Mouse (Mus musculus) MEL (cell line): ENCODE measurements around the gene Tmem164. TPM values are rescaled to one million over a fixed set of nuclear protein-coding genes. Genes with fewer than 3 reads are reported as not detected.

ENCODE experiments used
- DNase-seq: peaks from one replicate; pipeline ENCODE4 v3.0.0; 2011; ENCODE audit warnings: low read depth, low spot score
- H3K27ac ChIP-seq: 2 replicates; pipeline ENCODE4 v1.5.1; 2012; ENCODE audit warnings: low read depth, mild to moderate bottlenecking, control low read depth, low read length, moderate library complexity; ENCODE audit not compliant: control insufficient read depth
- H3K27me3 ChIP-seq, 2 experiments: fragments of 150-350 bp in 1 of 2; sonication (generic) in 1 of 2; 2 replicates each; pipeline ENCODE4 v1.6.1; 2012; ENCODE audit warnings: low read length in 2 of 2, mild to moderate bottlenecking in 2 of 2, improper control_type of control experiment in 1 of 2, moderate library complexity in 1 of 2; ENCODE audit not compliant: insufficient read depth in 2 of 2, control insufficient read depth in 1 of 2
- H3K36me3 ChIP-seq, 2 experiments: 2 replicates each; pipeline ENCODE4 v1.6.1; 2012 to 2014; ENCODE audit warnings: low read length in 2 of 2, improper control_type of control experiment in 1 of 2, inconsistent platforms in 1 of 2, mild to moderate bottlenecking in 1 of 2; ENCODE audit not compliant: insufficient read depth in 2 of 2, control insufficient read depth in 1 of 2
- H3K4me1 ChIP-seq, 2 experiments: fragments of 150-350 bp in 1 of 2; sonication (generic) in 1 of 2; 2 replicates each; pipeline ENCODE4 v1.6.1; 2012; ENCODE audit warnings: low read length in 2 of 2, improper control_type of control experiment in 1 of 2, mild to moderate bottlenecking in 1 of 2; ENCODE audit not compliant: insufficient read depth in 2 of 2, control insufficient read depth in 1 of 2
- H3K4me3 ChIP-seq, 2 experiments: fragments of 150-350 bp in 1 of 2; sonication (generic) in 1 of 2; 2 replicates each; pipeline ENCODE4 v1.5.1; 2012; ENCODE audit warnings: low read depth in 2 of 2, low read length in 2 of 2, mild to moderate bottlenecking in 2 of 2, moderate library complexity in 2 of 2, control low read depth in 1 of 2, improper control_type of control experiment in 1 of 2; ENCODE audit not compliant: control insufficient read depth in 1 of 2, insufficient read depth in 1 of 2
- H3K79me2 ChIP-seq: 2 replicates; pipeline ENCODE4 v1.6.1; 2012; ENCODE audit warnings: mild to moderate bottlenecking, low read length, moderate library complexity; ENCODE audit not compliant: control insufficient read depth, poor library complexity, insufficient read depth
- H3K9ac ChIP-seq: 2 replicates; pipeline ENCODE4 v1.6.1; 2012; ENCODE audit warnings: low read depth, mild to moderate bottlenecking, control low read depth, low read length, moderate library complexity; ENCODE audit not compliant: control insufficient read depth, poor library complexity, severe bottlenecking
- H3K9me3 ChIP-seq: fragments of 150-350 bp; sonication (generic); replicated peaks from 2 replicates; pipeline ENCODE4 v1.6.1; 2012; ENCODE audit warnings: mild to moderate bottlenecking, low read length, improper control_type of control experiment, moderate library complexity; ENCODE audit not compliant: insufficient read depth
- BHLHE40 ChIP-seq: IDR thresholded peaks from 2 replicates; pipeline ENCODE4 v1.6.1; 2012; ENCODE audit warnings: low read depth, mild to moderate bottlenecking, inconsistent platforms, low read length, improper control_type of control experiment, borderline replicate concordance
- CHD1 ChIP-seq: IDR thresholded peaks from 2 replicates; pipeline ENCODE4 v1.6.1; 2012; ENCODE audit warnings: low read depth, mild to moderate bottlenecking, inconsistent platforms, low read length, improper control_type of control experiment
- CHD2 ChIP-seq: IDR thresholded peaks from 2 replicates; pipeline ENCODE4 v1.6.1; 2011; ENCODE audit warnings: low read length, improper control_type of control experiment
- EP300 ChIP-seq, 2 experiments: IDR thresholded peaks; 2 replicates each; pipeline ENCODE4 v1.6.1; 2011; ENCODE audit warnings: improper control_type of control experiment in 2 of 2, low read length in 2 of 2, low read depth in 1 of 2, mild to moderate bottlenecking in 1 of 2
- GATA1 ChIP-seq: IDR thresholded peaks from 2 replicates; pipeline ENCODE4 v1.6.1; 2011; ENCODE audit warnings: low read depth, low read length, improper control_type of control experiment
- JUND ChIP-seq: IDR thresholded peaks from 2 replicates; pipeline ENCODE4 v1.6.1; 2011; ENCODE audit warnings: low read depth, mild to moderate bottlenecking, improper control_type of control experiment, low read length
- MAFK ChIP-seq: IDR thresholded peaks from 2 replicates; pipeline ENCODE4 v1.6.1; 2011; ENCODE audit warnings: low read depth, mild to moderate bottlenecking, low read length, improper control_type of control experiment, borderline replicate concordance
- MAX ChIP-seq: IDR thresholded peaks from 2 replicates; pipeline ENCODE4 v1.6.1; 2011; ENCODE audit warnings: low read length, improper control_type of control experiment
- MAZ ChIP-seq: IDR thresholded peaks from 2 replicates; pipeline ENCODE4 v1.6.1; 2012; ENCODE audit warnings: low read depth, mild to moderate bottlenecking, inconsistent platforms, low read length, improper control_type of control experiment
- MYB ChIP-seq: IDR thresholded peaks from 2 replicates; pipeline ENCODE4 v1.6.1; 2011; ENCODE audit warnings: mild to moderate bottlenecking, low read depth, low read length, improper control_type of control experiment
- NELFE ChIP-seq: IDR thresholded peaks from 2 replicates; pipeline ENCODE4 v1.6.1; 2011; ENCODE audit warnings: low read depth, low read length, improper control_type of control experiment
- POLR2AphosphoS2 ChIP-seq: IDR thresholded peaks from 2 replicates; pipeline ENCODE4 v1.6.1; 2011; ENCODE audit warnings: low read length, improper control_type of control experiment
- RAD21 ChIP-seq: IDR thresholded peaks from 2 replicates; pipeline ENCODE4 v1.6.1; 2011; ENCODE audit warnings: mild to moderate bottlenecking, low read depth, low read length, improper control_type of control experiment
- SMC3 ChIP-seq: IDR thresholded peaks from 2 replicates; pipeline ENCODE4 v1.6.1; 2011; ENCODE audit warnings: low read depth, low read length, improper control_type of control experiment
- ZC3H11A ChIP-seq: IDR thresholded peaks from 2 replicates; pipeline ENCODE4 v1.6.1; 2012; ENCODE audit warnings: low read depth, mild to moderate bottlenecking, inconsistent platforms, low read length, improper control_type of control experiment
- ZKSCAN1 ChIP-seq: IDR thresholded peaks from 2 replicates; pipeline ENCODE4 v1.6.1; 2012; ENCODE audit warnings: low read depth, mild to moderate bottlenecking, inconsistent platforms, low read length, improper control_type of control experiment, moderate library complexity
- ZMIZ1 ChIP-seq: IDR thresholded peaks from 2 replicates; pipeline ENCODE4 v1.6.1; 2012; ENCODE audit warnings: low read depth, mild to moderate bottlenecking, inconsistent platforms, low read length, improper control_type of control experiment, moderate library complexity
- ZNF384 ChIP-seq: IDR thresholded peaks from 2 replicates; pipeline ENCODE4 v1.6.1; 2012; ENCODE audit warnings: low read depth, mild to moderate bottlenecking, inconsistent platforms, low read length, improper control_type of control experiment
- polyA plus RNA-seq, 2 experiments: library from polyadenylated mRNA; stranded (reverse) in 1 of 2; unstranded in 1 of 2; fragments of >175 nt in 1 of 2; fragments of >200 nt in 1 of 2; gene quantifications; 2 replicates each; pipeline versions ENCODE4 v1.2.1 to v1.2.4; 2012; ENCODE audit warnings: low replicate concordance in 2 of 2, low read depth in 1 of 2; ENCODE audit not compliant: insufficient read length in 2 of 2, insufficient read depth in 1 of 2, missing spikeins in 1 of 2
- total RNA-seq: library from RNA; depleted of rRNA; stranded (reverse); fragments of 300-350 nt; gene quantifications from 2 replicates; pipeline ENCODE4 v1.2.3, GENCODE M21; 2012

Gene Tmem164
- total and polyA plus RNA-seq, 3 experiments: 34.3 to 92.4 (median 72.8) TPM

- H3K27me3 ChIP-seq: no peaks in the 10 kb centered on the region
- no peak overlapping the region for H3K27ac ChIP-seq
- DNase-seq: no peak
- no peaks in the 10 kb centered on the region for H3K9me3 ChIP-seq
- peaks cover 15 to 57% of the 10 kb centered on the region in 2 experiments for H3K36me3 ChIP-seq
- no peak overlapping the region for H3K4me3 ChIP-seq
- no peak for TF ChIP-seq EP300 (IDR thresholded peaks at IDR 0.05; ENCODE audit: low read depth in 1 of 2, low read length in 2 of 2)
- TF ChIP-seq CHD1: no peak
- no peak for TF ChIP-seq MAFK
- TF ChIP-seq ZC3H11A: no peak
- TF ChIP-seq GATA1: peak; percentile 49; the same call in 1 of the 2 replicates
- TF ChIP-seq BHLHE40: no peak
- peaks cover 25% of the 10 kb centered on the region for H3K79me2 ChIP-seq
- peaks cover 31 to 40% of the 10 kb centered on the region in 2 experiments for H3K4me1 ChIP-seq
- H3K9ac ChIP-seq: no peak overlapping the region
These were observed 36.8 kb downstream of the Tmem164 start for GRCm38 (mm10) chrX:142717958-142718478.

GRCm38 (mm10) chrX:142718759-142719158 lies 37.6 kb downstream of the Tmem164 start:
- no peak overlapping the region for H3K9ac ChIP-seq
- no peaks in the 10 kb centered on the region for H3K27me3 ChIP-seq
- peaks cover 25% of the 10 kb centered on the region for H3K79me2 ChIP-seq
- TF ChIP-seq ZKSCAN1 (no peak), CHD2 (no peak), MAX (no peak), JUND (no peak), POLR2AphosphoS2 (no peak), ZMIZ1 (no peak), RAD21 (no peak), SMC3 (no peak), MAZ (no peak), MYB (no peak), NELFE (no peak), ZNF384 (no peak)
- H3K27ac ChIP-seq: no peak overlapping the region
- H3K9me3 ChIP-seq: no peaks in the 10 kb centered on the region
- DNase-seq: no peak
- peaks cover 15 to 64% of the 10 kb centered on the region in 2 experiments for H3K36me3 ChIP-seq
- peaks cover 38 to 45% of the 10 kb centered on the region in 2 experiments for H3K4me1 ChIP-seq
- no peak overlapping the region for H3K4me3 ChIP-seq
